Mouse (Mus musculus) CH12.LX (cell line): ENCODE measurements around the gene Pde1c. TPM values are rescaled to one million over a fixed set of nuclear protein-coding genes. Genes with fewer than 3 reads are reported as not detected.

Source experiments
- DNase-seq: peaks from one replicate; pipeline ENCODE4 v3.0.0-alpha.2; 2013; ENCODE audit errors: extremely low read depth
- H3K27ac ChIP-seq: 2 replicates; pipeline ENCODE4 v1.5.1; 2012; ENCODE audit warnings: low read depth, mild to moderate bottlenecking, control low read depth, moderate library complexity; ENCODE audit not compliant: insufficient read depth
- H3K27me3 ChIP-seq: replicated peaks from 2 replicates; pipeline ENCODE3; 2012; ENCODE audit warnings: inconsistent platforms
- H3K36me3 ChIP-seq, 2 experiments: replicated peaks in 1 of 2; 2 replicates each; pipeline versions ENCODE3 to v1.6.1; 2012; ENCODE audit warnings: inconsistent platforms in 1 of 2, low read length in 1 of 2, mild to moderate bottlenecking in 1 of 2, mixed read lengths in 1 of 2, moderate library complexity in 1 of 2; ENCODE audit not compliant: control insufficient read depth in 1 of 2, insufficient read depth in 1 of 2
- H3K4me1 ChIP-seq, 2 experiments: 2 replicates each; pipeline ENCODE4 v1.6.1; 2012; ENCODE audit warnings: inconsistent platforms in 1 of 2, moderate library complexity in 1 of 2; ENCODE audit not compliant: insufficient read depth in 2 of 2, control insufficient read depth in 1 of 2
- H3K4me2 ChIP-seq: 2 replicates; pipeline ENCODE4 v1.6.1; 2012; ENCODE audit warnings: low read depth, mild to moderate bottlenecking, control low read depth; ENCODE audit not compliant: poor library complexity, insufficient read depth, severe bottlenecking
- H3K4me3 ChIP-seq, 3 experiments: fragments of 150-350 bp in 1 of 3; sonication (generic) in 1 of 3; replicated peaks in 1 of 3; 2 replicates each; pipeline versions ENCODE3 to v1.5.1; 2011 to 2012; ENCODE audit warnings: low read depth in 2 of 3, low read length in 2 of 3, mild to moderate bottlenecking in 2 of 3, moderate library complexity in 2 of 3, control low read depth in 1 of 3, improper control_type of control experiment in 1 of 3, inconsistent platforms in 1 of 3, mixed read lengths in 1 of 3; ENCODE audit not compliant: poor library complexity in 1 of 3
- H3K79me2 ChIP-seq: replicated peaks from 2 replicates; pipeline ENCODE4 v1.6.1; 2012; ENCODE audit warnings: mild to moderate bottlenecking, moderate library complexity; ENCODE audit not compliant: control insufficient read depth, poor library complexity, insufficient read depth, severe bottlenecking; ENCODE audit errors: extremely low read depth
- H3K9ac ChIP-seq: 2 replicates; pipeline ENCODE4 v1.6.1; 2012; ENCODE audit warnings: low read depth, mild to moderate bottlenecking, control low read depth, moderate library complexity; ENCODE audit not compliant: insufficient read depth
- H3K9me3 ChIP-seq: replicated peaks from 2 replicates; pipeline ENCODE3; 2012; ENCODE audit warnings: low read length, inconsistent platforms, mixed read lengths
- BHLHE40 ChIP-seq: IDR thresholded peaks from 2 replicates; pipeline ENCODE4 v1.6.1; 2011; ENCODE audit warnings: mild to moderate bottlenecking, low read depth, low read length, improper control_type of control experiment
- E2F4 ChIP-seq: IDR thresholded peaks from 2 replicates; pipeline ENCODE4 v1.6.1; 2011; ENCODE audit warnings: low read depth, low read length, improper control_type of control experiment; ENCODE audit not compliant: insufficient replicate concordance
- ELF1 ChIP-seq: IDR thresholded peaks from 2 replicates; pipeline ENCODE4 v1.6.1; 2014; ENCODE audit warnings: low read depth, mild to moderate bottlenecking, inconsistent platforms, low read length, improper control_type of control experiment
- EP300 ChIP-seq: IDR thresholded peaks from 2 replicates; pipeline ENCODE4 v1.6.1; 2011; ENCODE audit warnings: low read length, improper control_type of control experiment
- GABPA ChIP-seq: IDR thresholded peaks from 2 replicates; pipeline ENCODE4 v1.6.1; 2012; ENCODE audit warnings: low read depth, low read length, improper control_type of control experiment, inconsistent platforms; ENCODE audit not compliant: insufficient replicate concordance
- JUN ChIP-seq: IDR thresholded peaks from 2 replicates; pipeline ENCODE4 v1.6.1; 2011; ENCODE audit warnings: low read depth, mild to moderate bottlenecking, low read length, improper control_type of control experiment, moderate library complexity; ENCODE audit not compliant: insufficient read depth
- KAT2A ChIP-seq: IDR thresholded peaks from 2 replicates; pipeline ENCODE4 v1.6.1; 2012; ENCODE audit warnings: low read length, improper control_type of control experiment, inconsistent platforms; ENCODE audit not compliant: insufficient replicate concordance
- MAFK ChIP-seq: IDR thresholded peaks from 2 replicates; pipeline ENCODE4 v1.6.1; 2011; ENCODE audit warnings: low read length, improper control_type of control experiment; ENCODE audit not compliant: insufficient replicate concordance
- MAX ChIP-seq: IDR thresholded peaks from 2 replicates; pipeline ENCODE4 v1.6.1; 2011; ENCODE audit warnings: low read length, improper control_type of control experiment
- MAZ ChIP-seq: IDR thresholded peaks from 2 replicates; pipeline ENCODE4 v1.6.1; 2012; ENCODE audit warnings: low read depth, mild to moderate bottlenecking, inconsistent platforms, low read length, improper control_type of control experiment, moderate library complexity
- MEF2A ChIP-seq: IDR thresholded peaks from 2 replicates; pipeline ENCODE4 v1.6.1; 2014; ENCODE audit warnings: low read depth, mild to moderate bottlenecking, inconsistent platforms, low read length, improper control_type of control experiment, borderline replicate concordance
- MXI1 ChIP-seq: IDR thresholded peaks from 2 replicates; pipeline ENCODE4 v1.6.1; 2011; ENCODE audit warnings: mild to moderate bottlenecking, low read depth, low read length, improper control_type of control experiment
- MYC ChIP-seq: IDR thresholded peaks from 2 replicates; pipeline ENCODE4 v1.6.1; 2011; ENCODE audit warnings: low read depth, mild to moderate bottlenecking, improper control_type of control experiment, low read length
- NELFE ChIP-seq: IDR thresholded peaks from 2 replicates; pipeline ENCODE4 v1.6.1; 2011; ENCODE audit warnings: low read depth, low read length, improper control_type of control experiment
- NRF1 ChIP-seq: IDR thresholded peaks from 2 replicates; pipeline ENCODE4 v1.6.1; 2014; ENCODE audit warnings: low read depth, mild to moderate bottlenecking, inconsistent platforms, low read length, improper control_type of control experiment, moderate library complexity
- POLR2A ChIP-seq: IDR thresholded peaks from 2 replicates; pipeline ENCODE4 v1.6.1; 2011; ENCODE audit warnings: low read depth, mild to moderate bottlenecking, improper control_type of control experiment, low read length
- POLR2AphosphoS2 ChIP-seq: IDR thresholded peaks from 2 replicates; pipeline ENCODE4 v1.6.1; 2011; ENCODE audit warnings: low read depth, low read length, improper control_type of control experiment
- RAD21 ChIP-seq: IDR thresholded peaks from 2 replicates; pipeline ENCODE4 v1.6.1; 2011; ENCODE audit warnings: low read depth, mild to moderate bottlenecking, low read length, improper control_type of control experiment, moderate library complexity
- RCOR1 ChIP-seq: conservative IDR thresholded peaks from 2 replicates; pipeline ENCODE4 v1.6.1; 2012; ENCODE audit warnings: low read depth, mild to moderate bottlenecking, inconsistent platforms, low read length, improper control_type of control experiment
- SMC3 ChIP-seq: IDR thresholded peaks from 2 replicates; pipeline ENCODE4 v1.6.1; 2011; ENCODE audit warnings: low read depth, low read length, improper control_type of control experiment
- TBP ChIP-seq: conservative IDR thresholded peaks from 2 replicates; pipeline ENCODE4 v1.6.1; 2011; ENCODE audit warnings: low read depth, low read length, improper control_type of control experiment
- TCF12 ChIP-seq: IDR thresholded peaks from 2 replicates; pipeline ENCODE4 v1.6.1; 2014; ENCODE audit warnings: low read depth, mild to moderate bottlenecking, inconsistent platforms, low read length, improper control_type of control experiment
- USF2 ChIP-seq: conservative IDR thresholded peaks from 2 replicates; pipeline ENCODE4 v1.6.1; 2011; ENCODE audit warnings: low read depth, low read length, improper control_type of control experiment
- ZC3H11A ChIP-seq: IDR thresholded peaks from 2 replicates; pipeline ENCODE4 v1.6.1; 2012; ENCODE audit warnings: low read depth, mild to moderate bottlenecking, inconsistent platforms, low read length, improper control_type of control experiment
- ZNF384 ChIP-seq: IDR thresholded peaks from 2 replicates; pipeline ENCODE4 v1.6.1; 2012; ENCODE audit warnings: low read depth, low read length, improper control_type of control experiment, inconsistent platforms
- dilution Hi-C: fragments of 300-500 bp; cut with MboI; formaldehyde crosslinking; loops from 2 replicates; pipeline ENCODE4 v1.14.3; 2020; ENCODE audit warnings: low sequenced_read_pairs; ENCODE audit not compliant: extremely low pct_unique_long_range_greater_than_20kb, extremely low pct_ligation_motif_present
- in situ Hi-C: fragments of 300-500 bp; cut with MboI; formaldehyde crosslinking; loops from 3 replicates; pipeline ENCODE4 v1.14.3; 2019; ENCODE audit warnings: low sequenced_read_pairs, low pct_ligation_motif_present, low pct_unique_long_range_greater_than_20kb, mixed read lengths
- polyA plus RNA-seq: library from polyadenylated mRNA; unstranded; fragments of >175 nt; gene quantifications from 2 replicates; pipeline ENCODE4 v1.2.1, GENCODE M21; 2012; ENCODE audit warnings: low read depth; ENCODE audit not compliant: insufficient read length
- total RNA-seq, 2 experiments: library from RNA; depleted of rRNA; stranded (reverse); fragments of 300-350 nt in 1 of 2; fragments of >200 nt in 1 of 2; gene quantifications; 2 replicates each; pipeline ENCODE4 v1.2.3; 2012 to 2014

Pde1c gene
- total and polyA plus RNA-seq, 3 experiments, result 2.3 to 3.8 (median 2.4) TPM

DNA sequence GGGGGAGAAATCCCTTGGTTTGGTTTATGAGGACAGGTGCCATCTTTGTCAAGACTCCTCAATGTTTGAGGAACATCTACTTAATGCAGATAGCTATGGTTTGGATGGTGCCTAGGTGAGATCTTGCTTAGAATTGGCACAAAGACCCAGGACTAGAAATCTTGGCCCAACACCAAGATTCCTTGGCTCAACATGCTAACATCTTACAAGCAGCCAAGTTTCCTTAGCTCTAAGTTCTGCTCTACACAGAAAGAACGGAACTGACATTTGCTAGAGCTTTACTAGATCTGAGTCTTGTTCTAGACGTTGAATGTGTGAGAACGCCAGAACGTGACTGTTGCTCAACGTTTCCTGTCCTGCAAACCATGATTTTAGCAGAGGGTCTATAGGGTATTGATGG is 540.9 kb downstream of the Pde1c start:
- H3K4me1 ChIP-seq, result 0 out of 4 replicates have a peak, but pooled peaks cover 0 to under 1% of the 10 kb centered on the region in 2 experiments
- TF ChIP-seq E2F4 (no peak), MYC (no peak), RCOR1 (no peak), MEF2A (no peak), TBP (no peak), JUN (no peak), POLR2AphosphoS2 (no peak), RAD21 (no peak), SMC3 (no peak), NELFE (no peak), ELF1 (no peak), MAX (no peak), ZC3H11A (no peak), GABPA (no peak), POLR2A (no peak), MXI1 (no peak), USF2 (no peak)
- H3K9ac ChIP-seq, result no peak overlapping the region
- dilution Hi-C loops (no loop called here), in situ Hi-C loops (no loop called here)
- no peak overlapping the region for H3K4me2 ChIP-seq
- H3K36me3 ChIP-seq, result no peaks in the 10 kb centered on the region
- no peaks in the 10 kb centered on the region for H3K27me3 ChIP-seq
- H3K27ac ChIP-seq, result no peak overlapping the region
- no peak overlapping the region for H3K4me3 ChIP-seq
- H3K79me2 ChIP-seq, result no peaks in the 10 kb centered on the region
- no peak for DNase-seq
- H3K9me3 ChIP-seq, result no peaks in the 10 kb centered on the region

DNA sequence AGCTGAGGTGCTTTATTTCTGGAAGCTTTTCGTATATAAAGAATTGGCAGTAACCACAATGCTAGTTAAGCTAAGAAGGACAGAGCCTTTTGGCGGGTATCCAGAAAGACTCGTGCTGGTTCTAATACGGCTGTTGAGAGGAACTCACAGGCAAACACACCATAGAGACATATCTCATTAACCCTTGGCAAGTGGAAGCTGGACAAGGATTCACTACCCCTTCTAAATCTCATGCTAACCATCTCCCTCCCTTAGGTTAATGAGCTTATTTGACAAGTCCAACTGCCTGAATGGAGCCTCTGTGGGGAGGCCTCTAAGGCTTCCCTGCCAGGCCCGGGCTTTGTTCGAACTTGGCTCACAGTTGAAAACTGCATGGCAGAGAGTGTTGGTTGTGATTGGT is 541.6 kb downstream of the Pde1c start:
- no peaks in the 10 kb centered on the region for H3K36me3 ChIP-seq
- in situ Hi-C loops, result no loop called here
- no peaks in the 10 kb centered on the region for H3K27me3 ChIP-seq
- no peak for TF ChIP-seq MAFK
- TF ChIP-seq RCOR1, result no peak
- TF ChIP-seq SMC3, result no peak
- TF ChIP-seq ZNF384, result no peak
- TF ChIP-seq ZC3H11A, result no peak
- TF ChIP-seq MAZ, result no peak
- TF ChIP-seq TCF12, result no peak
- TF ChIP-seq E2F4, result no peak
- TF ChIP-seq EP300, result no peak
- no peak for TF ChIP-seq GABPA
- no peak for TF ChIP-seq BHLHE40
- TF ChIP-seq KAT2A, result no peak
- TF ChIP-seq USF2, result no peak
- TF ChIP-seq NRF1, result no peak
- no peak overlapping the region for H3K4me2 ChIP-seq
- dilution Hi-C loops, result no loop called here
- no peak for DNase-seq
- H3K79me2 ChIP-seq, result no peaks in the 10 kb centered on the region
- no peaks in the 10 kb centered on the region for H3K9me3 ChIP-seq
- H3K4me1 ChIP-seq, result no peaks in the 10 kb centered on the region
- no peak overlapping the region for H3K4me3 ChIP-seq
- no peak overlapping the region for H3K27ac ChIP-seq
- no peak overlapping the region for H3K9ac ChIP-seq
